Mouse (Mus musculus) frontal cortex, adult (tissue): ENCODE data around the gene Rhbdf1.
"Not testable (repeated sequence)": the region's sequence is repeated elsewhere in the genome, so short reads cannot be mapped to it uniquely, and the experiment has no call there.

Experiments used
- ATAC-seq: cut with Nextera tagmentation; 2 replicates; pipeline ENCODE4 v1.9.2; 2017; ENCODE audit warnings: mild to moderate bottlenecking, moderate library complexity, mixed read lengths; ENCODE audit not compliant: low TSS enrichment

Gene Rhbdf1

DNA sequence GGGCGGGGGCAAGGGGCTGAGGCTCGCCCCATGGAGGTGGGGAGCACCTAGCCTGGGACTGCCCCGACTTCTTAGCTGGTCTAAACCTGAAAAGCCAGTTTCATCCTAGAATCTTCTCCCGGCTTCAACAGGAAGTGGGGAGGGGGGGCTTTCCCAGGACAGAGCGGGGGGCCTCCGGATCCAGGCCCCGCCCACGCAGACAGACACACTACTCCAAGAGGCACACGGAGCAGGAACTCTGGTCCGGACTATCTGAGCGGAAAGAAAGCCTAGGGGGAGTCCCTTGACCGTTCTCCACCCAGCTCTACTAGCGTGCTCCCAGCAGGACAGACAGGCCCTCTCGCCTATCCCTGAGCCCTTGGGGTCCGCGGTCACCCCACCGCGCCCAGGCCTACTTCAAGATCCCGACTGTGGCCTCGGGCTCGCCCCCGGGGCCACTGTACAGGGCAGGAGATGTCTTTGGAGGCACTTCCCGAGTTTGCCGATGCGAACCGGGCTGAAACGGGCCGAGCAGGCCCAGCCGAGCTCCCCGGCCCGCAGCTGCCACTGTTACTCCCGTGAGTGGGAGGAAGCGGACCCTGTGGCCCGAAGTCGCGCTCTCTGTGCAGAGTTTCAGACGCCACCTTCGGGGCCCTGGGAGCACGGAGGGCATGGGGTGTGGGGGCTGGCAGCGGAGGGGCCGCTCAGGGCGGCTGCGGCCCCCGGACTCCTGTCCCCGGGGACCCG, 712 bp downstream of the Rhbdf1 start:
- no peak for ATAC-seq

DNA sequence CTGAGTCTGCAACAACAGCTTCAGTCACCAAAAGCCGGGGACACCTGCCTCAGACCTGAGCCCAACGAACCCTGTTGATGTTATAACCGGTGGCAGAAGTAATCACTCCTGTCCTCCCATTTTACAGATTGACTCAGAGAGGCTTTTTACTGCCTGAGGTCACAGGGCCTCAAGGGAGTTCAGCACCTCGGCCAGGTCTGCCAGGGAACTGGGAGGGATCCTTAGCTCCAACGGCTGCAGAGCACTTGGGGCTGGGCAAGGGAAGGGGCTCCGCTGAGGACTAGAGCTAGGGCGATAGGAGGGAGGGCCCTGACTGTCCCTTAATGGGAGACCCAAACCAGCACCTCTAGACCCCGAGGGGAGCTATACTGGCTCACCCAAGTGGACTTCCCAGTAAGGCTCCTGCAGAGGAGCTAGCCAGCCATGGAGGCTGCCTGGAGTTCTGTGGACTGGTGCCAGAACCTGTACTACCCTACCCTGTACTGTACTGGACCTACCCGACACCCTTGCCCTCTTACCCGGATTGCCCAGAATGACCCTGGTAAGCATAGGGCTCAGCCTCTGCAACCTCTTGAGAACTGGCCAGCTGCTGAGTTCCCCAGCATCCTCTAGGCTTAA, 1.4 kb downstream of the Rhbdf1 start:
- no peak for ATAC-seq

DNA sequence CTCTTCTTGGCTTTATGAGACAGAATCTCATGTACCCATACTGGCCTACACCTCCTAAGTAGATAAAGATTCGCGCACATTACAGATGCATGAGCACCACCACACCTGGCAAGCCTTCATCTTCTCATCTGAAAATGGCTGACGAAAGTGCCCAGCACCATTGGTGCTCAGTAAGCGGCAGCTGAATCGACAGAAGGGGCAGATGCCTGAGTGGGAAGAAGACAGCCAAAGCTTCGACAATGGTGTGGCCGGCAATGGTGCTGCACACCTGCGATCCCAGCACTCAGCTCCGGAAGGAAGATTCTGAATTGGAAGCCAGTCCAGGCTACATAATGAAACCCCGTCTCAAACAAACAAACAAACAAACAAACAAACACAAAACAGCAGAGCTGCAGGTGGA, 2.8 kb downstream of the Rhbdf1 start:
- 0 out of 2 replicates have a peak, but pooled peaks have one; percentile 11 for ATAC-seq

DNA sequence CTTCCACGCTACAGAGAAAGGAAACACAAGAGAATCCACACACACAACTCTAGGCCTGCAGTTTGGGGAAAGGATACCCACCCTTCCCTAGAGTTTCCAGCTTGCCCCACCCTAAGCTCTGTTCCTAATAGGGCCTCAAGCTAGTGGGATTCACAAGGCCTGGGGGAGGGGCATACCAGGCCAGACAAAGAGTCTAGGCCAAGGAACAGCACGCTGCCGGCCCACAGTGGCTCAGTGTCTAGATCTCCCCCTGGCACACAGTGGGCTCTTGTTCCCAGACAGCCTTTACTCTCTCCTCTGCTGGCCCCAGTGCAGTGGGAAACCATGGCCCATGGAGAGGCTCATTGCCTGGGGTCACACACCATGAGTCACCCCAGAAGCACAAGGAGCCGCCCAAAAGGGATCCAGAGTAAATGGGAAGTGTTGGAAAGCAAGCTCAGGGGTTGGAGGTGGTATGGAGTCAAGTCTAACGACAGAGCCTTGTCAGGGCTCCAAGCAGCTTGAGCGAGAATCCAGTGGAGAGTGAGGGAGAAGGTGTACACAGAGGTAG, 3.5 kb downstream of the Rhbdf1 start:
- no peak for ATAC-seq

DNA sequence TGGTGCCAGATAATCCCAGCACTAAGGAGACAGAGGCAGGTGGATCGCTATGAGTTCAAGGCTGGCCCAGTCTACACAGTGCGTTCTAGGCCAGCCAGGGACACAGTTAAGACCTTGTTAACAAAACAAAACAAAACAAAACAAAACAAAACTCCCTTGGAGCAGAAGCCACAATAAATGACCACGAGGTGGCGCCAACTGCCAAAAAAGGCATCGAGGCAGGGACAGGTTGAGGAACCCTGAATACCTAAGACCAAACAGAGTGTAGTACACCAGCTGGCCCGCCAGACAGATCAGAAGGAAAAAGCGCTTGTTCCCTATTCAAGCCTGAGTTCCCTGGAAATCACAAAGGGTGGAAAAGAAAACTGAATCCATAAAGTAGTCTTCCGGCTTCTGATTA, 5.2 kb downstream of the Rhbdf1 start:
- ATAC-seq: peak; percentile 48

DNA sequence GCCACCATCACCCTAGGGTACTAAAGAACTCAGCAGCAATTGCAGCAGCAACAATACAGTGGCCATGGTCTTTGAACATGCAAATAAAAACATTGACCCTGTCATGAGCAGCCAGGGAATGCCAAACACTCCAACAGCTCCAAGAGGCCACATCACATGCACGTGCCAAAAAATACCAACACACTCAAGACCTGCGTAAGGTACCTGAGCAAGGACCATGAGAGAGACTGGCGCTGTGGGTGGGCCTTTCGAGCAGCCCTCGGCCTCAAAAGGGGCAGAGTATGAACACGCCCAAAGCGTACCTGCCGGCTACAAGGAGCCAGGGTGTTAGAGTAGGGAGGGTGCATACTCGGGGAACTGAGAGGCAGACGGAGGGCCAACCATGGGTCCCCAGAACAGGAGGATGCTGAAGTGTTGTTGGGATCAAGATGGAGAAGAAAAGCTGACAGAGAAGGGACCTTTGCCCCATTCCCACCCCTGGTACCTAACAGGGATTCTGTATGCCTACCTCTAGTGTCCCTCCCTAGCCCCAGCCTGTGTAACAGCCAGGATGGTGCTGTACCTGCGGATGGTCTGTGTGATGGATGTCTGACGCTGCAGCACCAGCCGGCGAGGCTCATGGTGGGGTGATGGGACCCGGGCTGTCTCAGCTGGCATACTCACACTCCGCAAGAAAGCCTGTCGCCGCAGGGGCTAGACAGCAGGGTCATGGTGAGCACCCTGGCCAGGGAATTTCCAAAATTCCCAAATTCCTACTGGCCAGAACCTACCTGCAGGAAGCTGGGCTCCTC, 6.5 kb downstream of the Rhbdf1 start:
- no peak for ATAC-seq

DNA sequence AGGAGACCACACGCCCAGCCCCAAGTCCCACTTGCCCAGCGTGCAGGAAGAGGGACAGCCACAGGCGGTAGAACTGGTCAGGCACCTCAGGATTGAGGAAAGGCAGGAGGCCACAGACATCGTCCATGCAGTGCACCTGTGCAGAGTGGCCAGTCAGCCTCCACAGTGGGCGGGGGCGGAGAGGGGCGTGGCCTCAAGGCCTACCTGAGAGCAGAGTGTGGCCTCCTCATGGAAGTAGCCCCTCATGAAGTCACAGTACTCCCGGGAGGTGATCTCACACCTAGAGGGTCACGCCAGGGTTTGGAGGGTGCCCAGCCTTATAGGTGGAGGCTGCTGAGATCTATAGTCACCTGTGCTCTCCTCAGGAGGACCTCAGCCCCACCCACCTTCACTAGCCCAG, 11.5 kb downstream of the Rhbdf1 start:
- no peak for ATAC-seq

DNA sequence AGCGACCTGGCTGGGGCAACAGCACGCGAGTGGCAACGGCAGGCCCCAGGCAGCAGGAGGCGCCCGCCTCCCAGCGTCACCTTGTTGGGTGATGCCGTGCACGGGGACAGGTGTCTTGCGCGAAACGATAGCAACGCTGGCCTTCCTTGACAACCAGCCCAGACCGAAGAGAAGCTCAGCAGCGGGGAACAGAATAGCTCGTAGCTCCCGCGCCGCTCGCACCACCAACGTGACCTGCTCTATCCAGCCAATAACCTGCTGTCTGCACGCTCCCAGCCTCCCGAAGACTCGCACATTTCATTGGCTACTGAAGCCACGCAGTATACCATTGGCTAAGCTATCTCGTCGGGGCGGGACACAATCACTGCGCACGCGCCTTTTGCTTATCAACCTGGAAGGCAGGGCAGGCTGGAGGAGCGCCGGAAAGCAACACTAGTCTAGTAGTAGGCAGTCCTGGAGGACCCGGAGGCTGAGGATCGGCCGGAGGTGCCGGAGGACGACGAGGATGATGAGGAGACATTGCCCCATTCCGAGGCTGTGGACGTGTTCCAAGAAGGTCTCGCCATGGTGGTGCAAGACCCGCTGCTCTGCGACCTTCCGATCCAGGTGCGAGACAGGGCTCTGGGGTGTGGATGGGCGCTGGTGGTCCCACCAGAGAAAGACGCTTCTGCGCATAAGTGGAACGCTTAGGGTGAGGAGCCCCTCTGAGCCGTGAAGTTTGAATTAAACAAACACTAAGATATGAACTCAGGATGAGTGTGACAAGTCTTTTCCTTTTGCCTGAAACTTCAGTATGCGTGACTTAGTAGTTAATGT, 16.8 kb downstream of the Rhbdf1 start, which contains the start of gene Snrnp25:
Gene Snrnp25, plus strand, starts transcription at position 358 of the 816 bp plus-strand sequence.
- ATAC-seq: peak; percentile 100

DNA sequence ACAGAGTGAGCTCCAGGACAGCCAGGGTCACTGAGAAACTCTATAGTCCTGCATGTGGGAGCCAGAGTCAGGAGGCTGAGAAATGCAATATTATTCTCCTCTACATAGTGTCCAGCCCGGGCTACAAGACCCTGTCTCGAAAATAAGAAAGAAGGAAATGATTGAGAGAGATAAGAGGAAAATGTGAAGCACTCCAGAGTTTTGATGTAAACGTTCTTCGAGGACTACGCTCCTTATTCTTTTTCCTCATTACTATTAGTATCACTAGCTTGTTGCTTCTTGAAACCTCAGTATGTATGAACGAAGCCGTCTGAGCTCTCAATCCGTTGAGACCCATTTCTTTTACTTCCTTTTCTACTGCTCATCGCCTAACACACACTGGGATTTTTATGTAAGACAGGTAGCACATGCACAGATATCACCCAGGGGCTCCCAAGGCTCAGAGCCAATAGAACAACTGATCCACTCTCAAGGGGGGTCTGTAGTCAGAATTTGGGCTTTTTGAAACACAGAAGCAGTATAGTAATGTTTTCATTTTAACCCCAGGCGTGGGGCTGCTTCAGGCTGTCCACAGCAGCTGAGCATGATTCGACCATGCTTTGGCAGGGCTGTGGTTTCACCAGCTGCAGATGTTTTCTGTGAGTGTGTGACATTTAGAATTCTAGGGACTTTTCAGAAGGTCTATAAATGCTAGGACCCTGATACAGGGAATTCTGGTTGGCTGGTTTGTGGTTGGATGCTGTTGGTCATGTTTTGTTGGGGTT, 20.0 kb downstream of the Rhbdf1 start:
- ATAC-seq: no peak

DNA sequence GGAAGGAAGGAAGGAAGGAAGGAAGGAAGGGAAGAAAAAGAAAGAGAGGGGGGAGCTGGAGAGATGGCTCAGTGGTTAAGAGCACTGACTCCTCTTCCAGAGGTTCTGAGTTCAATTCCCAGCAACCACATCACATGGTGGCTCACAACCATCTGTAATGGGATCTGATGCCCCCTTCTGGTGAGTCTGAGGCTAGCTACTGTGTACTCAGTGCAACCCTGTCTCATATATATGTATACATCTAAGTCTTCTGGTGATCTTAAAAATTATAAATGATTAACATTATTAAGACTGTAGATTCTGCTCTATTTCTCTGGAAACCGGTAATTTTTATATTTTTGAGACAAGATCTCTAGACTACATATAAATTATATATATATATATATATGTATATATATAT, 21.1 kb downstream of the Rhbdf1 start:
- ATAC-seq: not testable (repeated sequence)

DNA sequence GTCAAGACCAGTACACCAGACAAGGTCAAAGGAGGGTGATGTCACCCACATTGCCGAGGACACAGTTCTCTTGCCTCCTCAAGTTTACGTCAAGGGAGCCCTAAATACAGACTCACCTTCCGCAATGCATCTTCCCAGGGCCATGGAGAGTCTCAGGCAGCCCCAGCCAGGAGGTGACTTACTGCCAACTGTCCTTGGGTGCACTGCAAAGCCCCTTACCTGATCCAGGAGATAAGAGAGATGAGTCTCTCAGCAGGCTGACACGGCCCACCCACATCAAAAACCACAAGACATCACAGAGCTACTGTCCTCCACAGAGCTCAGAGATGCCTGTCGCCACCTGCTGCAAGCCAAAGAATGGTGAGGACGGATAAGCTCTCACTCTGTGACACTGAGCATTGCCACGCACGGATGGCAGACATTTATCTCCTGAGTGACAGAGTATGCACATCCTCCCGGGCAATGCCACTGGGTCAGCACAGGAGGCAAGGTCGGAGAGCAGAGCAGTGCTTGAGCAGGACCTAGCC, 22.0 kb downstream of the Rhbdf1 start, which contains the start of gene Il9r:
Gene Il9r, minus strand, starts transcription at position 205 of the 527 bp plus-strand sequence.
- ATAC-seq: no peak

DNA sequence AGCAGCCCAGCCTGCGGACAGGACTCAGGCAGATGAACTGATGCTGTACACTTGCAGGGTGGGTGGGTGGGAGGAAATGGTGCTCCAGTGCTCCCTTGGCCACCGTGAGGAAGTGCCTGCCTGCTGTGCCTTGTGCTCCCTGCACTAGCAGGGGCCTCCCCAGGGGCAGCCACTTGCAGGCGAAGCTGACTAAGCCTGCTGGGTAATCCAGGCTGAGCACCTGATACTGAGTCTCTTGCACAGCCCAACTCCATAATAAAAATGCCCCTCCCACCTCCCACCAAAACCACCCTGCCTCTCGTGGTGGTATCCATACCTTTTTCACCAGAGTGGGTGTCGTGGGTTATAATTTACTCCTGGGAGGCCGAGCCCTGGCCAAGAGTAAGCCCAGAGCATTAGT, 22.9 kb downstream of the Rhbdf1 start:
- no peak for ATAC-seq

DNA sequence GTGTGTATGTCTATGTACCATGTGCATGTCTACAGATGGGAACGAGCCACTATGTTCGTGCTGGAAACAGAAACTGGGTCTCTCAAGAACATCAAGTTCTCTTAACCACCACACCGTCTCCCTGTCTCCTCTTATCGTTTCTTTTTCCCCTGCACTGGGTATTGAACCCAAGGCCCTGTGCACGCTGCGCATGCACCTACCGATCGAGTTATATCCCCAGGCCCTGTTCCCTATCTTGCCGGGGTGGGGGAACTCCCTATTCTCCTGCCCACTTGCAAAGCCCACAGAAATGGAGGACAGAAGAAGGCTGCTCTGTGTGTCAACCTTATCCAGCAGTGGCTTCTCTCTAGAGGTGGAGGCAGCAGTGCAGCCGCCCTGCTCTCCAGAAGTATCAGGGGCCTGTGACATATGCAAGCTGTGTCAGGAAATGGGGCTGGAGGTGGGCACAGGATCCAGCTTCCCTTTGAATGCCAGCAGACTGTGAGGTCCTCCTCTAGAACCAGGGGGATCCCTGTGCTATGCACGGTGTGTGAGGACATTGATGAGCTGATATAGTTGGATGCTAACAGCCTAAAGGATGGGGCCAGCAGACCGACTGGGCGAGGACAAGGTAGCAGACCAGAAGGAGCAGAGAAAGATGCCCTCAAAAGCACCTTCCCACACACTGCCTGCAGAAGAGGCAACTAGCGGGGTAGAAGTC, 23.7 kb downstream of the Rhbdf1 start:
- ATAC-seq: no peak

DNA sequence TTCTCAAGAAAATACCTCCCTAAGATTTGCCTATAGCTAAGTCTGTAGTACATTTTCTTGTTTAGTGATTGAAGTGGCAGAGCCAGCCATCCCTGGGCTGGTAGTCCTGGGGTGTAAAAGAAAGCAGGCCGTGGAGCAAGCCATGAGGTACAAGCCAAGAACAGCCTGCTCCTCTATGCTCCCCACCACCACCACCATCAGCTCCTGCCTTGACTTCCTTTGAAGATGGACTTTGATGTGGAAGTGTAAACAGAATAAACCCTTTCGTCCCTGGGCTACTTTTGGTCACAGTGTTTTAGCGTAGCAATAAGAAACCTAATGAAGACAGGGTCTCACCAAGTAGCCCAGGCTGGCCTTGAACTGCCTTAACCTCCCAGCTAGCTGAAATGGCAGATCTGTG, 24.3 kb downstream of the Rhbdf1 start:
- no peak for ATAC-seq

DNA sequence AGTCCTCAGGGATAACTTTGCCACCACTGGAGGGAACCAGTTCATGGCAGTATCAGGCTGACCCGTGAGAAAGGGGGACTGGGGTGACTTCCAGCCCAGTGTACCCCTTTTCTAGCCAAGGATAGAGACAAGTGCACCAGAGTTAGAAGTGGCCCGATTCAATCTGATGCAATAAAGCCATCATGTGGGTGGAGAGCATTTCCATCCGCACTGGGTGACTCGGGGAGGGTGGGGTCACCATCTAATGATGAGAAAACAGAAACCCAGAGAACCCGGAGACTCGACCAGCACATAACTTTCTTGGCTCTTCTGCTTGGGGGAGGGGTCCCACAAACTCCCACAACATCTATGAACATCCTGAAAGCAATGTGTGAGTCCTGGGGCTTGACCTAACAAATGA, 25.4 kb downstream of the Rhbdf1 start:
- ATAC-seq: no peak

DNA sequence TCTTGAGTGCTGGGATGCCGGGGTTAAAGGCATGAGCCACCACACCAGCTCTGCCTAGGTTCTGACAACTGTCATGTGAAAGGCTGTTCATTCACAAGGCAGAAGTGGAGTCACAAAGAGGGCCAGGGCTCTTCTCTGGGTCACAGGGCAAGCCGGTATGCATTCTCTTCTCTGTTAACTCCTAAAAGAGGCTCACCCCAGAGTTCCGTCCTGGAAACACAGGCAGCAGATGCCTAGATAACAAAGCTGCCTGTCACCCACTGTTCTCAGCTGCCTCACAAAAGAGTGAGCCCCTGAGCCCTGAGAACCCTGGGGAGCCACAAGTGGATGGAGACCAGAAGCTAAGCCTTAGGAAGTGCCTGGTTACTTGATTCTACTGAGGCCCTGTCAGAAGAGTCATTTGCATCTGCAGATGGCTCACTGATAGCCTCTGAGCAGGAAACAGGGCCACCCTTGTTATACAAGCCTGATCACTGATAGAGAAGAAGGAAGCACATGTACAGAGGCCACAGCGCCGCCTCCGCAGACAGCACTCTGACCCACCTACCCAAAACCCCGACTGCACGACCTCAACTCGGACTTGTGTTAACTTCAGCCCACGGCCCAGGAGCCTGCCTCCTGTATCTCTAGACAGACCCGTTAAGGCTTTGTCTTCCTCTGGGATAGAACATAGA, 26.1 kb downstream of the Rhbdf1 start:
- ATAC-seq: no peak

DNA sequence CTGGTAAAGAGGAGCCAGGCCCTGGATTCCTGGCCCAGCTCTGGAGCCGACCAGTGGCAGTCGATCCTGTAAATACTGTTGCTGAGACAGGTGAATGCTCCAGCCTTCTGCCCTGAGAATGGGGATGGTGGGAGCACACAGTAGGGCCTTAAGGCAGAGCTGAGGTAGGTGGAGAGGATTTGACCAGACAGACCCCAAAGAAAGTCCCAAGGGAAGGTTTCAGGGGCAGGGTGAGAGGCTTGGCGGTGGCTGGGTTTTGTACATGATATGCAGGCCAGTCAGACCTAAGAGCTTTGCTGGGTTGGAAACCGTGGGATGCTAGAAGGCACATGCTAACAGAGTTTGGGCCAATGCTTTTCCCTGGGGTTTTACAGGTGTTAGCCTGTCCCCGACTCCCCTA, 27.5 kb downstream of the Rhbdf1 start:
- ATAC-seq: no peak

DNA sequence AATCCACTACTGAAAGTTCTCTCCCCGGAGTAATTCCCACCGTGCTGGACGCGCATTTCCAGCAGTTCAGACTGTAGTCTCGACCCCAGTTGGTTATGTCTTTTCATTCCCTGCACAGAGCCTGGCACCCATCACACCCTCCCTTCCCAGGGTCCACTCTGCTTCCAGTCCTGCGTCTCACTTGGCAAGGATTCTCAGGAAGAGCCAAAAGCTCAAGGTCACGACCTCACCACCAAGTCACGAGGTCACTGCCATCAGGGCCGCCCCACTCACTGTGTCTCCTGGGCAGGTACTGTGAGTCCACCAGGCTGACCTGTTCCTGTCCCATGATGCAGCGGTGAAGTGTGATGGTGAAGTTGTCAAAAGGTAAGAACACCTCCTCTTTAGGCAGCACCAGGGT, 28.0 kb downstream of the Rhbdf1 start:
- ATAC-seq: no peak

DNA sequence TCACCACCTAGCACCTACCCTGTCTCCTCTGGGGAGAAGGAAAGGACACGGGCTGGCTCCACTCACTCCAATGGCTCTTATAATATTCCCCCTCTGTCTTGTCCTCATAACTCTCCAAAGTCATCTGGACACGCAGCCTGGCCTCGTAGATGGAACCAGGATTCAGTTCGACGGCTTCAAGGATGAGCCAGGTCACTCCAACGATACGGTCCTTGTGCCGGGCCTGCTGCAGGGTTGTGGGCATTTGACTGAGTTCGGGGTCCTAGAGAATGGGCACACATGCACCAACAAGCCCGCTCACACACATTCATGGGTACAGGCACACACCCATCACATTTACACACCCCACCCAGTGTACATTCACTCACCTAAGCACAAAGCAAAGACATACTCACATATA, 28.9 kb downstream of the Rhbdf1 start:
- ATAC-seq: no peak
